8 mouse cellular contexts compared by ENCODE assay signal in the genomic region with DNA sequence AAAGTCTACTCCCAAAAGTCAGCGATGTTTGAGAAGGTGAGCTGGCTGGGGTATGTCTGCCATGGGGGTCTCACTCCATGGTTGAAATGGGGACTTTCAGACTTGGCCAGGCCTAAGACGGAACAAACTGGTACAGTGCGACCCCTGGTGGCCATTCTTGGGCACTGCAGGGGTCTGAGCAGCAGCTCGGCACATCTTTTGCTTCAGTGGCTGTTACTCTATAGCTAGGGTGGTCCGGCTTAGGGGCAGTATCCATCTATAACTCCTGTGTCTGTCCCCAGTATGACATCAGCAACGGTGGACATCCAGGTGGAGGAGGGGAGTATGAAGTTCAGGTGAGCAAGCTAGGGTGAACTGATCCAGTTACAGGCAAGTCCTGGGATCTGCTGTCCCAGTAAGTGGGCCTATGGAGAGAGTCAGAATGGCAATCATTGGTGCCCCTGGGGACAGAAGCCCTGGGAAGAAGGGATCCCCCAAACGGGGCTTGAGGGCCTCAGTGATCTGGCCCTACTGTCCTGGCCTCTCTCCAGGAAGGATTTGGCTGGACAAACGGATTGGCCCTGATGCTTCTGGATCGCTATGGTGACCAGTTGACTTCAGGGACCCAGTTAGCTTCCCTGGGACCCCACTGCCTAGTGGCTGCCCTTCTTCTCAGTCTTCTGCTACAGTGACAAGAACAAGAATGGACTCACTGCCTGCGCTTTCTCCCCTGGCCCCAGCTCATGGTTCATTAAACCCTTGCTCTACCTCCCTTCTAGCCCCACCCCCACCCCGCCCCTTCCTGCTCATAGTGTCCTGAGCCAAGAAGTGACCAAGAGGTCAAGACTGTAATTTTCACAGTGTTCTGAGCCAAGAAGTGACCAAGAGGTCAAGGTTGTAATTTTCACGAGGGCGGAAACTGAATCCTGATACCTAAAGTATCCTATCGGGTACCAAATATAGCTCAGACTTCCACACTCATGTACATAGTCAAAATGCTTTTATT. TPM values are rescaled to one million over a fixed set of nuclear protein-coding genes. Genes with fewer than 3 reads are reported as not detected.
A peak's percentile ranks its signal among the peaks of the same experiment; 100 is the strongest.
DNase-seq lines count a peak whose midpoint lies in the region; ATAC-seq and TF ChIP-seq lines count a peak whose summit lies in the region.

No protein-coding gene starts in this region.

- no peaks in the 10 kb centered on the region for H3K9me3 ChIP-seq in embryonic facial prominence, embryonic 14.5 days (ENCODE audit: control insufficient read depth, low read length)
- H3K9me3 ChIP-seq in heart, embryonic 15.5 days (replicated peaks): no peaks in the 10 kb centered on the region
- no peaks in the 10 kb centered on the region for H3K9me3 ChIP-seq in neural tube, embryonic 15.5 days (replicated peaks)

- peaks cover 40% of the 10 kb centered on the region for H3K36me3 ChIP-seq in embryonic facial prominence, embryonic 14.5 days (ENCODE audit: control insufficient read depth, insufficient read depth, low read length)
- peaks cover 30% of the 10 kb centered on the region; the same call in 1 of the 2 replicates for H3K36me3 ChIP-seq in heart, embryonic 15.5 days
- H3K36me3 ChIP-seq in neural tube, embryonic 15.5 days: peaks cover 25% of the 10 kb centered on the region

- H3K27me3 ChIP-seq in embryonic facial prominence, embryonic 14.5 days (replicated peaks; ENCODE audit: control insufficient read depth, insufficient read depth, low read length): no peaks in the 10 kb centered on the region
- no peaks in the 10 kb centered on the region for H3K27me3 ChIP-seq in heart, embryonic 15.5 days
- H3K27me3 ChIP-seq in neural tube, embryonic 15.5 days (replicated peaks): no peaks in the 10 kb centered on the region

- H3K27ac ChIP-seq in bone marrow, adult 2 months (ENCODE audit: control insufficient read depth, insufficient read depth, low read depth, low read length, poor library complexity): no peak overlapping the region
- no peak overlapping the region for H3K27ac ChIP-seq in embryonic facial prominence, embryonic 14.5 days (replicated peaks; ENCODE audit: low read depth, low read length)
- H3K27ac ChIP-seq in heart, embryonic 15.5 days: no peak overlapping the region; the same call in 1 of the 2 replicates
- 0 out of 2 replicates have a peak overlapping the region, but pooled peaks have one; percentile 51 for H3K27ac ChIP-seq in neural tube, embryonic 15.5 days (replicated peaks)

- H3K4me1 ChIP-seq in bone marrow, adult 2 months (ENCODE audit: control insufficient read depth, insufficient read depth, low read length): no peaks in the 10 kb centered on the region
- no peaks in the 10 kb centered on the region for H3K4me1 ChIP-seq in embryonic facial prominence, embryonic 14.5 days (ENCODE audit: control insufficient read depth, insufficient read depth, low read length)
- peaks cover 15% of the 10 kb centered on the region for H3K4me1 ChIP-seq in heart, embryonic 15.5 days (replicated peaks)
- H3K4me1 ChIP-seq in neural tube, embryonic 15.5 days: peaks cover 17% of the 10 kb centered on the region

- peak; percentile 82 for DNase-seq in CD4-positive, CD25-positive, alpha-beta regulatory T cell, adult 2 months (ENCODE audit: low read depth, low spot score)
- DNase-seq in embryonic facial prominence, embryonic 14.5 days (ENCODE audit: low spot score): peak; percentile 68
- DNase-seq in kidney, postnatal 25 days: peak; percentile 79 to 83
- peak; percentile 57 to 62 for DNase-seq in lung, adult 18-20 months
- DNase-seq in testis, postnatal 14 days (ENCODE audit: low spot score): peak; percentile 56

- H3K9ac ChIP-seq in embryonic facial prominence, embryonic 14.5 days (ENCODE audit: low read depth, low read length): no peak overlapping the region
- H3K9ac ChIP-seq in heart, embryonic 15.5 days: no peak overlapping the region
- 0 out of 2 replicates have a peak overlapping the region, but pooled peaks have one; percentile 17 for H3K9ac ChIP-seq in neural tube, embryonic 15.5 days (replicated peaks)

- WGBS in bone marrow, adult 2 months: 44% methylated on average over 14 of the region's 14 CpGs
- 38% methylated on average over 14 of the region's 14 CpGs for WGBS in embryonic facial prominence, embryonic 14.5 days
- WGBS in heart, embryonic 15.5 days: 36% methylated on average over 14 of the region's 14 CpGs
- WGBS in neural tube, embryonic 15.5 days: 28% methylated on average over 14 of the region's 14 CpGs

- no peak for TF ChIP-seq POLR2A in bone marrow, adult 2 months (IDR thresholded peaks at IDR 0.05; ENCODE audit: borderline replicate concordance, control insufficient read depth, low read depth, low read length)

- ATAC-seq in embryonic facial prominence, embryonic 14.5 days (ENCODE audit: low read depth): peak; percentile 64
- peak; percentile 27; the same call in 1 of the 2 replicates for ATAC-seq in heart, embryonic 15.5 days (replicated peaks; ENCODE audit: insufficient number of reproducible peaks, insufficient read depth, low FRiP score, low read depth)
- peak; percentile 68 for ATAC-seq in neural tube, embryonic 15.5 days (ENCODE audit: low FRiP score)

- H3K4me3 ChIP-seq in bone marrow, adult 2 months (replicated peaks; ENCODE audit: control insufficient read depth, low read depth, low read length): no peak overlapping the region
- H3K4me3 ChIP-seq in embryonic facial prominence, embryonic 14.5 days (ENCODE audit: low read depth, low read length): no peak overlapping the region
- H3K4me3 ChIP-seq in heart, embryonic 15.5 days: no peak overlapping the region
- no peak overlapping the region for H3K4me3 ChIP-seq in neural tube, embryonic 15.5 days (replicated peaks)

- TF ChIP-seq CTCF in bone marrow, adult 2 months (IDR thresholded peaks at IDR 0.05; ENCODE audit: control insufficient read depth, insufficient read depth, low read length): peak; percentile 94

- no peak overlapping the region for H3K4me2 ChIP-seq in embryonic facial prominence, embryonic 14.5 days (ENCODE audit: low read depth, low read length)
- no peak overlapping the region for H3K4me2 ChIP-seq in heart, embryonic 15.5 days
- H3K4me2 ChIP-seq in neural tube, embryonic 15.5 days: no peak overlapping the region

RNA-seq across cellular contexts. Expression of a gene that starts 12.6 kb away (rescaled TPM):
- polyA plus RNA-seq in bone marrow, adult 2 months (2011; ENCODE audit: insufficient read depth, insufficient read length, low replicate concordance, missing spikeins): not detected in 2 replicates
- not detected in 2 replicates for polyA plus RNA-seq in embryonic facial prominence, embryonic 14.5 days (2014; fragmentation: Nextera tagmentation; extraction: Ambion mirVana)
- not detected in 2 replicates for polyA plus RNA-seq in heart, embryonic 15.5 days (2015; fragmentation: Nextera tagmentation; extraction: Ambion mirVana)
- not detected in 2 replicates for polyA plus RNA-seq in neural tube, embryonic 15.5 days (2015; fragmentation: Nextera tagmentation; extraction: Ambion mirVana)

RNA-seq across cellular contexts. Expression of a gene that starts 49.4 kb away (rescaled TPM):
- polyA plus RNA-seq in bone marrow, adult 2 months (2011; ENCODE audit: insufficient read depth, insufficient read length, low replicate concordance, missing spikeins): 4.7 and 8.4 TPM in 2 replicates
- 40.3 and 40.9 TPM in 2 replicates for polyA plus RNA-seq in embryonic facial prominence, embryonic 14.5 days (2014; fragmentation: Nextera tagmentation; extraction: Ambion mirVana)
- polyA plus RNA-seq in heart, embryonic 15.5 days (2015; fragmentation: Nextera tagmentation; extraction: Ambion mirVana): 23.7 and 31.3 TPM in 2 replicates
- 30.2 and 36.1 TPM in 2 replicates for polyA plus RNA-seq in neural tube, embryonic 15.5 days (2015; fragmentation: Nextera tagmentation; extraction: Ambion mirVana)
